Mouse (Mus musculus): Measurements from ENCODE around the gene Klkb1. TPM values are rescaled to one million over a fixed set of nuclear protein-coding genes. Genes with fewer than 3 reads are reported as not detected.

The Klkb1 gene
- polyA plus RNA-seq (2012; rRNA removed; ENCODE audit: low replicate concordance), result 0.06 and 0.18 TPM in 2 replicates

DNA sequence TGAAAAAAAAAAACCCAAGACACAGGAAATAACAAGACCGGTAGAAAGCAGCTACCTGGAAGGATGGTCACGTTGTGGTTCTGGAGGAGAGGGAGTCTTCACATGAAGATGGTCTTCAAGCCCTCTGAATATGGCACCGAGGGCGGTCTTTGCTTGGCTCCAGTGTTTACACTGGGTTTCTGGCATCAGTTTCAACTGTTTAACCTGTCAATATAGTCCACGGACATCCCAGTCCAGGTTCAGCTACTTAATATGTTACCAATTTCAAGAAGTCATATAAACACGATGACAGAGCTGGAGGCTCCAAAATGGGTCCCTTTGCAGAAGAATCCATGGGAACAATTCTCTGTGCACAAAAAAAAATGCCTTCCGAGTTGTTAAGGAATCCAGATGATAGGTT lies at the start of gene Klkb1:
Gene Klkb1 (minus strand): TSS at position 173 of the 400 bp plus-strand sequence.

DNA sequence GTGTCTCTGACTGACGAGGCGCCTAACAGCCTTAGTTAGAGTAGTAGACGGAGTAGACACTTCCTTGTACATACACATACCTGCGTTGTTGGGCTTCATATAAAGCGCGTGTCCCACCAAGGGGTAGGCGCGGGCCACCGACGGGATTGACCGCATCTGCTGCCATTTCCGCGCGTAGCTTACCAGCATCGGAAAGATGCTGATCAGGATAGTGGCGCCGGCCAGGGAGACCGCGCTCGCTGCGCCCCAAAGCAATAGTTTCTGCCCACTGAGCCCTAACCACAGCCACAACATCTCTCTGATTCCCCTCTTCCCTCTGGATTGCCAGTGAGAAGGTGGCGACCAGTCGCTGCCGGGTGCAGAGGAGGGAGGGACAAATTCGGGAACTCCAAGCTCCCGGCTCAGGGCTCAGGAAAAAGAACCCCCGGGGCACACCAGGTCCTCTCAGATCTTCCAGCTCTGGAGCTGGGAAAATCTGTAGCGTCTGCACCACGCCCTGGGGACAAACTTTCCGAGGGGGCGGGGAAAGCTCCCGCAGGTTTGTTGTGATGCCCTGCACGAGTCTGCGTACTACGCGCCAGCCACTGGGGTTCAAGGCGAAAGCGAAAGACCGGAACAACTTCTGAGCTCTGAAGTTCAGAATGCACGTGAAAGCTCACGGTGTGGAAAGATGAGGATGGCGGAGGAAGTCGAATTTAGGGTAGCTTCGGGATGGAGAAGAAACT lies 38.2 kb upstream of the Klkb1 start, which contains the start of gene Cyp4v3:
Gene Cyp4v3 (minus strand): TSS at position 532 of the 725 bp plus-strand sequence.

DNA sequence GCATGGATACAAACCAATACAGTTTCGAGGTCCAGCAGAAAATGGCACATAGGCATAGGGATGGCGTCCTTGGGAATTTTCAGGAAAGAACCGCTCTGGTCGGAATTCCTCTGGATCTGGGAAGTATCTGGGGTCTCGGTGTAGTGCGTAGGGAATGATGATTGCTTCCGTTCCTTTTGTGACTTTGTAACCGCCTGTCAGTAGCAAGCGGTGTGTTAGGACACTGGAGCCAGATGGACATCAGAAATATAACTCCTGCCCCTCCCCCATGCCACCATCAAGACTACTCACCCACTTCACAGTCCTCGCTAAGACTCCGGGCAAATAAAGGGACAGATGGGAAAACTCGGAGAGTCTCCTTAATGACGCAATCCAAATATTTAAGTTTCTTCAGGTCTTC lies 13.7 kb upstream of the Klkb1 start, which contains the start of gene Gm45753:
Gene Gm45753 (minus strand): TSS at position 101 of the 400 bp plus-strand sequence.

DNA sequence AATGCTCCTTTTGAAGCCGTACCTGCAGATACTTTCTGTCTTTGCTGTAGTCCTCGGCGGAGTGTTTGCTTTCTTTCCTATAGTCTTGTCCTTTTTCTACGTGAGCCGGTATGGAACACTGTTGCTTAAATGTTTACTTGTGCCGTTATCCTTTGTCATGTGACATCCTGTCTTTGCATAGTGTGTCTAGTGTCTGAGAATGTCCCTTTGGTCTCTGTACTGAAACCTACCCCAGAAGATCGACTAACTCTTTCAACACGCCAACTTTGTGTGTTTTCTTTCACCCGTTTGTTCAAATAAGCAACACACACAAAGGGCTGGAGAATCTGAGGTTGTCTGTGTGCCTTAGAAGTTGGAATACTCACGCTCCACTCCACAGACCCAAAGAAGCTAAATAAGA lies 32.7 kb downstream of the Klkb1 start, which contains the start of gene F11:
Gene F11 (minus strand): TSS at position 112 of the 400 bp plus-strand sequence.

Other genes starting within 250 kb of the Klkb1 start
- 0.19 and 0.29 TPM in 2 replicates for gene Mtnr1a, start 225.7 kb downstream of the Klkb1 start, polyA plus RNA-seq (2012; rRNA removed; ENCODE audit: low replicate concordance)
- gene F11, start 32.8 kb downstream of the Klkb1 start, polyA plus RNA-seq (2012; rRNA removed; ENCODE audit: low replicate concordance), result not detected in 2 replicates
- not detected in 2 replicates for gene Gm45753, start 13.6 kb upstream of the Klkb1 start, polyA plus RNA-seq (2012; rRNA removed; ENCODE audit: low replicate concordance)
- 11.7 and 36.3 TPM in 2 replicates for gene Cyp4v3, start 38.4 kb upstream of the Klkb1 start, polyA plus RNA-seq (2012; rRNA removed; ENCODE audit: low replicate concordance)
- gene Fam149a, start 87.4 kb upstream of the Klkb1 start, polyA plus RNA-seq (2012; rRNA removed; ENCODE audit: low replicate concordance), result 1.8 and 3.8 TPM in 2 replicates
- 3.7 and 12.0 TPM in 2 replicates for gene Tlr3, start 116.2 kb upstream of the Klkb1 start, polyA plus RNA-seq (2012; rRNA removed; ENCODE audit: low replicate concordance)
- gene Sorbs2, start 212.9 kb upstream of the Klkb1 start, polyA plus RNA-seq (2012; rRNA removed; ENCODE audit: low replicate concordance), result 1.7 and 8.0 TPM in 2 replicates